Mouse (Mus musculus) heart, embryonic 14.5 days (tissue): ENCODE results near the gene Sptbn4. TPM values are rescaled to one million over a fixed set of nuclear protein-coding genes. Genes with fewer than 3 reads are reported as not detected.

Experiments
- ATAC-seq: fragments of 200-750 bp; cut with Nextera tagmentation; 2 replicates; pipeline ENCODE4 v1.8.0; 2017; ENCODE audit warnings: low read depth, moderate TSS enrichment; ENCODE audit not compliant: insufficient number of reproducible peaks, insufficient read depth, low FRiP score
- H3K27ac ChIP-seq, 2 experiments: fragments of 200-500 bp in 1 of 2; fragments of 300-500 bp in 1 of 2; sonication (generic) in 1 of 2; replicated peaks in 1 of 2; 2 replicates each; pipeline ENCODE4 v1.5.1; 2012 to 2014; ENCODE audit warnings: low read depth in 2 of 2, low read length in 2 of 2, control low read depth in 1 of 2, mild to moderate bottlenecking in 1 of 2, mixed read lengths in 1 of 2; ENCODE audit not compliant: control insufficient read depth in 1 of 2, insufficient read depth in 1 of 2
- H3K27me3 ChIP-seq: fragments of 300-500 bp; sonication (generic); 2 replicates; pipeline ENCODE4 v1.6.1; 2014; ENCODE audit warnings: mild to moderate bottlenecking, low read length, control low read depth; ENCODE audit not compliant: control insufficient read depth, insufficient read depth
- H3K36me3 ChIP-seq: fragments of 300-500 bp; sonication (generic); 2 replicates; pipeline ENCODE4 v1.6.1; 2014; ENCODE audit warnings: mild to moderate bottlenecking, control low read depth, low read length, mixed read lengths; ENCODE audit not compliant: control insufficient read depth, insufficient read depth
- H3K4me1 ChIP-seq, 2 experiments: fragments of 200-500 bp in 1 of 2; fragments of 300-500 bp in 1 of 2; sonication (generic) in 1 of 2; 2 replicates each; pipeline ENCODE4 v1.6.1; 2012 to 2014; ENCODE audit warnings: low read length in 2 of 2, control low read depth in 1 of 2, mixed read lengths in 1 of 2; ENCODE audit not compliant: control insufficient read depth in 2 of 2, insufficient read depth in 2 of 2
- H3K4me2 ChIP-seq: fragments of 300-500 bp; sonication (generic); 2 replicates; pipeline ENCODE4 v1.6.1; 2014; ENCODE audit warnings: mild to moderate bottlenecking, low read length
- H3K4me3 ChIP-seq, 2 experiments: fragments of 200-500 bp in 1 of 2; fragments of 300-500 bp in 1 of 2; sonication (generic) in 1 of 2; 2 replicates each; pipeline ENCODE4 v1.5.1; 2012 to 2014; ENCODE audit warnings: low read length in 2 of 2, mild to moderate bottlenecking in 2 of 2, control low read depth in 1 of 2, low read depth in 1 of 2, moderate library complexity in 1 of 2; ENCODE audit not compliant: control insufficient read depth in 1 of 2, insufficient read depth in 1 of 2
- H3K9ac ChIP-seq: fragments of 300-500 bp; sonication (generic); 2 replicates; pipeline ENCODE4 v1.6.1; 2014; ENCODE audit warnings: mild to moderate bottlenecking, low read length
- H3K9me3 ChIP-seq: fragments of 300-500 bp; sonication (generic); 2 replicates; pipeline ENCODE4 v1.6.1; 2016; ENCODE audit warnings: low read length, control low read depth; ENCODE audit not compliant: control insufficient read depth
- WGBS: fragments of 180-500 bp; shearing (Covaris S2); extraction: QIAGEN DNeasy Blood & Tissue Kit; methylation state at CpG from one replicate; pipeline ENCODE4 v1.1.7; 2014; 5-methylcytosine and 5-hydroxymethylcytosine counted together
- polyA plus RNA-seq: library from polyadenylated mRNA; unstranded; fragments of >200 nt; fragmentation: Nextera tagmentation; extraction: Ambion mirVana; gene quantifications from 2 replicates; pipeline ENCODE4 v1.2.1, GENCODE M21; 2014

The Sptbn4 gene
- polyA plus RNA-seq, 1 experiment from 2014 or later = 0.15 TPM

DNA sequence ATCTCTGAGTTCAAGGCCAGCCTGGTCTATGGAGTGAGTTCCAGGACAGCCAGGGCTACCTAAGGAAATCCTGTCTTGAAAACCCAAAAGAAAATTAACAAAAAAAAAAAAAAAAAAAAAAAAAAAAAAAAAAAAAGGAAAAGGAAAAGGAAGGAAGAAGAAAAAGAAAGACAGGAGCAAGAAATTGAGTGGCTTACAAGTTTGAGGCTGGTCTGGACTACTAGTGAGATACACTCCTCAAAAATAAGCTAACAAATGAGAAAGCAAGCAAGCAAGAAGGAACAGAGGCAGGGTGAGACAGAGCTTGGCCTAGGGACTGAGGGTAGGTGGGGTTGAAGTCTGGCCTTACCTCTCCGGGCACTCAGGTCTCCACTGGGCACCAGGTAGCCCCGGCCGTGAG, 137.7 kb downstream of the Sptbn4 start:
- Histone ChIP-seq H3K36me3 (peaks cover 35% of the 10 kb centered on the region), H3K9ac (no peak overlapping the region), H3K27ac (no peak overlapping the region), H3K4me2 (peak overlapping the region; percentile 66), H3K4me1 (peaks cover 8 to 19% of the 10 kb centered on the region in 2 experiments), H3K27me3 (peaks cover 19% of the 10 kb centered on the region), H3K9me3 (peaks cover 16% of the 10 kb centered on the region; the same call in 1 of the 2 replicates), H3K4me3 (no peak overlapping the region)
- ATAC-seq = no peak
- WGBS = 30% methylated on average over 3 of the region's 3 CpGs

DNA sequence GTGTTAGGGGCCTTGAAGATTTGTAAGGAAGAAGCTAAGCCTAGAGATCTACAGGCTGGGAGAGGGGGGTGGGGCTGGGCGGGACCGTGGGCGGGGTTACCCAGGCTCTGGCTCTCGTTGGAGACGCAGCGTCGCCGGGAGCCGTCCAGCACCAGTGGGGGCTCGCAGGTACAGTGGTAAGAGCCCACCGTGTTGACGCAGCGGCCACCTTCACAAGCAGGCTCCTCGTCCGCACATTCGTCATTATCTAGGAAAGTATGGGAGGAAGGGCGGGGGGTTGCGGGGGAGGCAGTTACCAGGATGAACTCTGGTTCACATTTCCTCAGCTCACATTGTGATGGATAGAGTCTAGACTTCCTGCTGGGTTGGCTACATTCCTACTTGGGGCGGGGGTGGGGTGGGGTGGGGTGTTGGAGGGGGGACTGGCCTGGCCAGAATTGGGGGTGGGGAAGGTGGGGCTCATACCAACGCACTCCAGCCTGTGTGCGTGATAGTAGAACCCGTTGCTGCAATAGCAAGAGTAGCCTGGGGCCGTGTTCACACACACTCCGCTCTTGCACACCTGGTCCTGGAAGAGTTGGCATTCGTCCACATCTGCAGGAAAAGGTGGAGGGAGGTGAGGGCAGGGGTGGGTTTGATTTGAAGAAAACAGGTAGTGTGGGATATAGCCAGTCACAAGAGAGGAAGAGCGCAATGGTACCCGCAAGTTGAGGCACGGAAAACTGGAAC, 138.5 kb downstream of the Sptbn4 start:
- H3K4me3 ChIP-seq = peak overlapping the region; percentile 25 to 29; a peak in 3 of 4 replicates
- no peak for ATAC-seq
- peaks cover 33% of the 10 kb centered on the region for H3K36me3 ChIP-seq
- H3K4me2 ChIP-seq = peak overlapping the region; percentile 62
- H3K9me3 ChIP-seq = peaks cover 10% of the 10 kb centered on the region; the same call in 1 of the 2 replicates
- 10% methylated on average over 28 of the region's 28 CpGs for WGBS
- H3K27ac ChIP-seq = no peak overlapping the region
- peaks cover 8 to 19% of the 10 kb centered on the region in 2 experiments for H3K4me1 ChIP-seq
- H3K9ac ChIP-seq = no peak overlapping the region
- H3K27me3 ChIP-seq = peaks cover 23% of the 10 kb centered on the region

DNA sequence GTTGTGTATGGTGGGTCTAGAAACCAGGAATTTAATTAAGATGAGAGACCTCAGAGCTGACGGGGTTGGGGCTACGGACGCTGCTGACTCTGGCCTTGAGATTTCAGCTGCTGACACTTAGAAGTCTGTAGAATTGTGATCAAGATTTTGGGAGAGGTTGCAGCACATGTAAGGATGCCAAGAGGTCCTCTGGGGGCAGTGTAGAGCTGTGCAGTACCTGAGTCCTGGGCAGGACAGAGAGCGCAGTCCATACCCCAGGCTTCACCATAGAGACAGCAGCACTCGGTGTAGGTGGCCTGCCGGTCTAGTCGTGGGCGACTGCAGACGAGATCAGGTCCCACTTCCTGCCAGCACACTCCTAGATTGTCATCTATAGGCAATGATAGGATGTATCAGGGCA, 139.9 kb downstream of the Sptbn4 start:
- H3K36me3 ChIP-seq = peaks cover 22% of the 10 kb centered on the region; the same call in 1 of the 2 replicates
- H3K4me1 ChIP-seq = peaks cover 8 to 19% of the 10 kb centered on the region in 2 experiments
- no peak overlapping the region for H3K27ac ChIP-seq
- H3K9me3 ChIP-seq = no peaks in the 10 kb centered on the region
- no peak overlapping the region for H3K9ac ChIP-seq
- peaks cover 23% of the 10 kb centered on the region for H3K27me3 ChIP-seq
- 60% methylated on average over 9 of the region's 9 CpGs for WGBS
- H3K4me2 ChIP-seq = no peak overlapping the region
- ATAC-seq = no peak
- H3K4me3 ChIP-seq = no peak overlapping the region

Other genes with a start within 250 kb of the Sptbn4 start
- 3.4 and 3.8 TPM in 2 replicates for gene Itpkc, start 219.0 kb downstream of the Sptbn4 start, polyA plus RNA-seq
- gene Coq8b, start 214.7 kb downstream of the Sptbn4 start, polyA plus RNA-seq = 9.9 and 11.9 TPM in 2 replicates
- 3.3 and 5.4 TPM in 2 replicates for gene Numbl, start 189.3 kb downstream of the Sptbn4 start, polyA plus RNA-seq
- gene Ltbp4, start 110.0 kb downstream of the Sptbn4 start, polyA plus RNA-seq = 47.7 and 55.1 TPM in 2 replicates
- 18.3 and 22.0 TPM in 2 replicates for gene Shkbp1, start 91.7 kb downstream of the Sptbn4 start, polyA plus RNA-seq
- gene Gm20479, start 90.3 kb downstream of the Sptbn4 start, polyA plus RNA-seq = not detected in 2 replicates
- gene Blvrb, start 292 bp upstream of the Sptbn4 start, polyA plus RNA-seq = 49.7 and 57.9 TPM in 2 replicates
- gene Sertad3, start 26.1 kb upstream of the Sptbn4 start, polyA plus RNA-seq = 15.7 and 19.4 TPM in 2 replicates
- gene Sertad1, start 39.2 kb upstream of the Sptbn4 start, polyA plus RNA-seq = 34.5 and 34.8 TPM in 2 replicates
- 0.58 and 0.59 TPM in 2 replicates for gene Prx, start 51.6 kb upstream of the Sptbn4 start, polyA plus RNA-seq
- gene Hipk4, start 75.6 kb upstream of the Sptbn4 start, polyA plus RNA-seq = 0.24 and 0.26 TPM in 2 replicates
- 54.5 and 61.7 TPM in 2 replicates for gene Pld3, start 105.5 kb upstream of the Sptbn4 start, polyA plus RNA-seq
- 31.0 TPM in 2 replicates for gene 2310022A10Rik, start 105.5 kb upstream of the Sptbn4 start, polyA plus RNA-seq
- 66.5 and 76.0 TPM in 2 replicates for gene Akt2, start 143.9 kb upstream of the Sptbn4 start, polyA plus RNA-seq
- 0.32 TPM in 1 of 2 replicates, not detected in the other for gene Ttc9b, start 206.2 kb upstream of the Sptbn4 start, polyA plus RNA-seq
- gene Map3k10, start 226.9 kb upstream of the Sptbn4 start, polyA plus RNA-seq = 3.8 and 4.3 TPM in 2 replicates
- gene Zfp607b, start 241.7 kb upstream of the Sptbn4 start, polyA plus RNA-seq = 2.2 and 2.5 TPM in 2 replicates